Mouse (Mus musculus) central nervous system, embryonic 18 days (tissue): ENCODE results near the gene Dnttip1. TPM values are rescaled to one million over a fixed set of nuclear protein-coding genes. Genes with fewer than 3 reads are reported as not detected.

Source experiments
- polyA plus RNA-seq: library from polyadenylated mRNA; depleted of rRNA; stranded (reverse); fragments of >200 nt; gene quantifications from 2 replicates; pipeline ENCODE4 v1.2.3, GENCODE M21; 2012; rRNA removed

Gene Dnttip1
- polyA plus RNA-seq, result 51.1 and 51.2 TPM in 2 replicates

GRCm38 (mm10) chr2:164745843-164746479 lies at the start of gene Dnttip1, which contains the start of gene Wfdc3:
Gene Dnttip1 (plus strand): TSS chr2:164745983.
Gene Wfdc3 (minus strand): TSS chr2:164745931.

GRCm38 (mm10) chr2:164698201-164698600 lies 47.6 kb upstream of the Dnttip1 start, which contains the start of gene Spint4:
Gene Spint4 (plus strand): TSS chr2:164698501.

GRCm38 (mm10) chr2:164715005-164715404 lies 30.8 kb upstream of the Dnttip1 start, which contains the start of gene Spint5:
Gene Spint5 (plus strand): TSS chr2:164715305.

GRCm38 (mm10) chr2:164769258-164770037 lies 23.7 kb downstream of the Dnttip1 start, which contains the start of gene Ube2c:
Gene Ube2c (plus strand): TSS chr2:164769898.

GRCm38 (mm10) chr2:164779481-164780086 lies 33.8 kb downstream of the Dnttip1 start, which contains the start of gene Tnnc2:
Gene Tnnc2 (minus strand): TSS chr2:164779967.

GRCm38 (mm10) chr2:164785481-164786387 lies 40.0 kb downstream of the Dnttip1 start, which contains the start of gene Snx21:
Gene Snx21 (plus strand): TSS chr2:164785823.

GRCm38 (mm10) chr2:164804533-164805331 lies 58.9 kb downstream of the Dnttip1 start, which contains the start of the genes Acot8 and Zswim3:
Gene Acot8 (minus strand): TSS chr2:164804882.
Gene Zswim3 (plus strand): TSS chr2:164805098.

Other genes with a start within 250 kb of the Dnttip1 start
- gene Pigt, start 248.5 kb upstream of the Dnttip1 start, polyA plus RNA-seq, result 81.4 and 104 TPM in 2 replicates
- 2.1 and 3.3 TPM in 2 replicates for gene Wfdc2, start 183.6 kb upstream of the Dnttip1 start, polyA plus RNA-seq
- not detected in 2 replicates for gene Spint3, start 172.5 kb upstream of the Dnttip1 start, polyA plus RNA-seq
- 0.15 TPM in 1 of 2 replicates, not detected in the other for gene Wfdc6a, start 160.5 kb upstream of the Dnttip1 start, polyA plus RNA-seq
- gene Eppin, start 152.4 kb upstream of the Dnttip1 start, polyA plus RNA-seq, result not detected in 2 replicates
- gene Wfdc6b, start 132.5 kb upstream of the Dnttip1 start, polyA plus RNA-seq, result not detected in 2 replicates
- not detected in 2 replicates for gene Wfdc8, start 132.4 kb upstream of the Dnttip1 start, polyA plus RNA-seq
- not detected in 2 replicates for gene Wfdc16, start 107.2 kb upstream of the Dnttip1 start, polyA plus RNA-seq
- 0.21 TPM in 1 of 2 replicates, not detected in the other for gene Wfdc10, start 89.9 kb upstream of the Dnttip1 start, polyA plus RNA-seq
- gene Wfdc9, start 89.4 kb upstream of the Dnttip1 start, polyA plus RNA-seq, result not detected in 2 replicates
- not detected in 2 replicates for gene Wfdc11, start 71.9 kb upstream of the Dnttip1 start, polyA plus RNA-seq
- gene Wfdc13, start 60.9 kb upstream of the Dnttip1 start, polyA plus RNA-seq, result not detected in 2 replicates
- not detected in 2 replicates for gene Spint4, start 47.5 kb upstream of the Dnttip1 start, polyA plus RNA-seq
- gene Spint5, start 30.7 kb upstream of the Dnttip1 start, polyA plus RNA-seq, result not detected in 2 replicates
- gene Wfdc3, start 52 bp upstream of the Dnttip1 start, polyA plus RNA-seq, result 1.0 and 1.3 TPM in 2 replicates
- gene Ube2c, start 23.9 kb downstream of the Dnttip1 start, polyA plus RNA-seq, result 38.6 and 43.3 TPM in 2 replicates
- 1.3 and 106 TPM in 2 replicates for gene Tnnc2, start 34.0 kb downstream of the Dnttip1 start, polyA plus RNA-seq
- gene Snx21, start 39.8 kb downstream of the Dnttip1 start, polyA plus RNA-seq, result 47.2 TPM in 2 replicates
- 28.9 and 30.7 TPM in 2 replicates for gene Acot8, start 58.9 kb downstream of the Dnttip1 start, polyA plus RNA-seq
- 9.1 and 9.4 TPM in 2 replicates for gene Zswim3, start 59.1 kb downstream of the Dnttip1 start, polyA plus RNA-seq
- gene Zswim1, start 76.7 kb downstream of the Dnttip1 start, polyA plus RNA-seq, result 8.7 and 11.1 TPM in 2 replicates
- gene Spata25, start 82.6 kb downstream of the Dnttip1 start, polyA plus RNA-seq, result 0.12 TPM in 1 of 2 replicates, not detected in the other
- gene Ctsa, start 86.9 kb downstream of the Dnttip1 start, polyA plus RNA-seq, result 116 TPM in 2 replicates
- 5.8 and 5.9 TPM in 2 replicates for gene Neurl2, start 87.5 kb downstream of the Dnttip1 start, polyA plus RNA-seq
- 45.2 and 48.1 TPM in 2 replicates for gene Pltp, start 111.7 kb downstream of the Dnttip1 start, polyA plus RNA-seq
- 46.2 and 47.4 TPM in 2 replicates for gene Pcif1, start 133.3 kb downstream of the Dnttip1 start, polyA plus RNA-seq
- 35.8 and 40.0 TPM in 2 replicates for gene Zfp335, start 165.8 kb downstream of the Dnttip1 start, polyA plus RNA-seq
- gene Mmp9, start 194.8 kb downstream of the Dnttip1 start, polyA plus RNA-seq, result 8.3 and 18.9 TPM in 2 replicates
- 145 and 147 TPM in 2 replicates for gene Slc12a5, start 214.8 kb downstream of the Dnttip1 start, polyA plus RNA-seq